Mouse (Mus musculus): ENCODE results near the gene Nptn. TPM values are rescaled to one million over a fixed set of nuclear protein-coding genes. Genes with fewer than 3 reads are reported as not detected.

Nptn gene
- polyA plus RNA-seq, 1 experiment, result 208 TPM

DNA sequence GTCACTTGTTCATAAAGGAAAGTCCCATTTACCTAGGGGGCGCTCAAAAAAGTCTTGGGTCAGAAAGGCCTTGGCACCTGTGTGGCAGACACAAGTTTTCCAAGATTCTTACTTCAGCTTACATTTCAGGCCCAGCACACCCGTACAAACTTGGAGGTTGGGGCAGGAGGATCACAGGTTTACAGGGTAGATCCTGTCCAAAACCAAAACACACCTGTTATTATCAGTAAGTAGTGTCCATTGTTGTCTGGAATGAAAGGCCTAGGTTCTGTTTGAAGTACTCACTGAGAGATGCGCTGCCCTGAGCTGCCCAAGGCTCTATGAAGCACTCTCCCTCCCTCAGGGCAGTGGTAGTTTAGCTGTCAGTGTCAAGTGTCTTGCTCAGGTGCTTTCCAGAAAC lies 77.3 kb downstream of the Nptn start:
- peaks cover 6% of the 10 kb centered on the region for H3K36me3 ChIP-seq (ENCODE audit: control insufficient read depth, insufficient read depth, low read length)
- DNase-seq (ENCODE audit: low read depth in 1 of 2, low spot score in 2 of 2), result no peak
- H3K27ac ChIP-seq (ENCODE audit: insufficient read depth, low read length), result no peak overlapping the region
- WGBS, result 94% methylated on average over 3 of the region's 3 CpGs
- no peak overlapping the region for H3K4me3 ChIP-seq (ENCODE audit: extremely low read depth, insufficient read depth, insufficient read length)
- peaks cover 5% of the 10 kb centered on the region for H3K4me1 ChIP-seq (ENCODE audit: control insufficient read depth, insufficient read depth, insufficient read length)
- TF ChIP-seq CTCF (IDR thresholded peaks at IDR 0.05; ENCODE audit: extremely low read depth, insufficient read depth, insufficient read length, insufficient replicate concordance), result no peak
- TF ChIP-seq POLR2A (IDR thresholded peaks at IDR 0.05; ENCODE audit: low read depth, low read length), result no peak
- no peaks in the 10 kb centered on the region for H3K27me3 ChIP-seq (ENCODE audit: control insufficient read depth, insufficient read depth, low read length)

DNA sequence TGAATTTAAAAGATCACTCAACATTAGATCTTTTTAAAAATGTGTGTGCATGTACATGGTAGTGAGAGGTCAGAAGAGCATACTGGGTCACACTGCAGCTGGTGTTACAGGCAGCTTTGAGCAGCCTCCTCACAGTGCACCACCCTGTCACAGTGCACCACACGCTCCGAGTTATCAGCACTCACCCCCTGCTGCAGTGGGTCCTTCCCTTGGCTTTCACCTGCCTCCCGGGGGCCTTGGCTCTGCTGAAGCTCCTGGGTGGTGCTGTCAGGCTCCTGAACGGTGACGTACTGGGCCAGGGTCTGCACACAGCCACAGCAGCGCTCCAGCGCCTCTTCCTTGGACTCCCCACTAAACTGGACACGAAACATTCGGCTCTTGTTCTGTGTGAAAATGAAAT lies 77.9 kb downstream of the Nptn start:
- WGBS, result 89% methylated on average over 9 of the region's 9 CpGs
- TF ChIP-seq CTCF (IDR thresholded peaks at IDR 0.05; ENCODE audit: extremely low read depth, insufficient read depth, insufficient read length, insufficient replicate concordance), result no peak
- TF ChIP-seq POLR2A (IDR thresholded peaks at IDR 0.05; ENCODE audit: low read depth, low read length), result no peak
- Histone ChIP-seq H3K4me3 (ENCODE audit: extremely low read depth, insufficient read depth, insufficient read length) (no peak overlapping the region), H3K4me1 (ENCODE audit: control insufficient read depth, insufficient read depth, insufficient read length) (peaks cover 5% of the 10 kb centered on the region), H3K27ac (ENCODE audit: insufficient read depth, low read length) (no peak overlapping the region), H3K27me3 (ENCODE audit: control insufficient read depth, insufficient read depth, low read length) (no peaks in the 10 kb centered on the region), H3K36me3 (ENCODE audit: control insufficient read depth, insufficient read depth, low read length) (peaks cover 6% of the 10 kb centered on the region)
- no peak for DNase-seq (ENCODE audit: low read depth in 1 of 2, low spot score in 2 of 2)

DNA sequence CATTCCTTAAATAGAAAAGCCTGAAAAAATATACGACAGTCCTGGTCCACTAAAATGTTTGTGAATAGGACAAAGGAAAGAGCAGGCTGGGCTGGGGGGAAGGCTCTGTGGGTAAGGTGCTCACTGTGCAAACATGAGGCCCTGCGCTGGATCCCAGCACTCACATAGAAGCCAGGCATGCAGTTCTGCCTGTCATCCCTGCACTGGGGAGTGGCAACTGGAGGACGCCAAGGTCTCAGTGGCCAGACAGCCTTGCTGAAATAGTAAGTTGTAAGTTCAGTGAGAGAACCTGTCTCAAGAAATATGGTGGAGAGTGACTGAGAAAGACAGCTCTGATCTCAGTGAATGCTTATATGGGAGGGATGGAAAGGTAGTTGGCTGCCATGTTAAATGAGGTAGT lies 78.6 kb downstream of the Nptn start:
- TF ChIP-seq POLR2A (IDR thresholded peaks at IDR 0.05; ENCODE audit: low read depth, low read length), result no peak
- no peak for TF ChIP-seq CTCF (IDR thresholded peaks at IDR 0.05; ENCODE audit: extremely low read depth, insufficient read depth, insufficient read length, insufficient replicate concordance)
- no peak overlapping the region for H3K27ac ChIP-seq (ENCODE audit: insufficient read depth, low read length)
- no peaks in the 10 kb centered on the region for H3K27me3 ChIP-seq (ENCODE audit: control insufficient read depth, insufficient read depth, low read length)
- H3K4me1 ChIP-seq (ENCODE audit: control insufficient read depth, insufficient read depth, insufficient read length), result peaks cover 5% of the 10 kb centered on the region
- DNase-seq (ENCODE audit: low read depth in 1 of 2, low spot score in 2 of 2), result no peak
- WGBS, result 96% methylated on average over 3 of the region's 3 CpGs
- H3K4me3 ChIP-seq (ENCODE audit: extremely low read depth, insufficient read depth, insufficient read length), result no peak overlapping the region
- H3K36me3 ChIP-seq (ENCODE audit: control insufficient read depth, insufficient read depth, low read length), result peaks cover 8% of the 10 kb centered on the region

DNA sequence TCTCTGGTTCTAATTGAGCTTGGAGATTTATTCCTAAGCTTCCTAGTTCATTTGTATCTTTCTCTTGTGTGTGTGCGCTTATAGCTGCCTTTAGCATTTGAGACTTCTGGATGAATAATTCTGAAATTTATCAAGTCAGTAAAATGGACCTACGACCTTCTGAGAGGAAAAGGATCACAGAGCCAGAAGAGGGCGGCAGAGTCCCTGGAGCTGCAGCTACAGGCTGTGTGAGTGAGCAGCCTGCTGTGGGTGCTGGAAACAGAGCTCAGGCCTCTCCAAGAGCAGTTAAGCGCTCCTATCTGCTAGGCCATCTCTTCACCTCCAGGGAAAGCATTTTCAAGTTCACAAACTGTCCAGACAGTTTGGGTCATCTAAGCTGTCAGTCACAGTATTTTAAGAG lies 80.0 kb downstream of the Nptn start:
- Histone ChIP-seq H3K36me3 (ENCODE audit: control insufficient read depth, insufficient read depth, low read length) (peaks cover 8% of the 10 kb centered on the region), H3K27me3 (ENCODE audit: control insufficient read depth, insufficient read depth, low read length) (no peaks in the 10 kb centered on the region), H3K27ac (ENCODE audit: insufficient read depth, low read length) (no peak overlapping the region), H3K4me3 (ENCODE audit: extremely low read depth, insufficient read depth, insufficient read length) (no peak overlapping the region), H3K4me1 (ENCODE audit: control insufficient read depth, insufficient read depth, insufficient read length) (peaks cover 5% of the 10 kb centered on the region; the same call in 1 of the 2 replicates)
- 94% methylated on average over 4 of the region's 4 CpGs for WGBS
- no peak for DNase-seq (ENCODE audit: low read depth in 1 of 2, low spot score in 2 of 2)
- no peak for TF ChIP-seq CTCF (IDR thresholded peaks at IDR 0.05; ENCODE audit: extremely low read depth, insufficient read depth, insufficient read length, insufficient replicate concordance)
- no peak for TF ChIP-seq POLR2A (IDR thresholded peaks at IDR 0.05; ENCODE audit: low read depth, low read length)

DNA sequence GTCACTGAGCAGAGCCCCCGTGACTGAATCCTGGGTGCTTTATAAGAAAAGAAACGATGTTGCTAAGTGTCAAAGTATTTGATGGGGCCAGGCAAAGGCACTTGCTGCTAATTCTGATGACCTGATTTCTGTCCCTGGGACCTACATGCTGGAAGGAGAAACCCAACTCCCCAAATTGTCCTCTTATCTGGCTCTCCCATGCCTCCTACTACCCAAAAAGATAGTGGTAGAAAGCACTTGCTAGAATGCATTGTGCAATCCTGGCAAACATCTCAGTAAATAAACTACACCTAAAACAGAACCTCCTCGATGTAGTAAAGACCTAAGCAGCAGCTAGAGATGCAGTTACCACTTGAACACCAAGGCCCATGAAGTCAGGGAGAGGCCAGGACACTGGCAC lies 80.8 kb downstream of the Nptn start:
- Histone ChIP-seq H3K4me3 (ENCODE audit: extremely low read depth, insufficient read depth, insufficient read length) (no peak overlapping the region), H3K4me1 (ENCODE audit: control insufficient read depth, insufficient read depth, insufficient read length) (peaks cover 3% of the 10 kb centered on the region; the same call in 1 of the 2 replicates), H3K27me3 (ENCODE audit: control insufficient read depth, insufficient read depth, low read length) (no peaks in the 10 kb centered on the region), H3K36me3 (ENCODE audit: control insufficient read depth, insufficient read depth, low read length) (peaks cover 7% of the 10 kb centered on the region), H3K27ac (ENCODE audit: insufficient read depth, low read length) (no peak overlapping the region)
- no peak for TF ChIP-seq POLR2A (IDR thresholded peaks at IDR 0.05; ENCODE audit: low read depth, low read length)
- DNase-seq (ENCODE audit: low read depth in 1 of 2, low spot score in 2 of 2), result no peak
- WGBS, result 93% methylated on average over 3 of the region's 3 CpGs

DNA sequence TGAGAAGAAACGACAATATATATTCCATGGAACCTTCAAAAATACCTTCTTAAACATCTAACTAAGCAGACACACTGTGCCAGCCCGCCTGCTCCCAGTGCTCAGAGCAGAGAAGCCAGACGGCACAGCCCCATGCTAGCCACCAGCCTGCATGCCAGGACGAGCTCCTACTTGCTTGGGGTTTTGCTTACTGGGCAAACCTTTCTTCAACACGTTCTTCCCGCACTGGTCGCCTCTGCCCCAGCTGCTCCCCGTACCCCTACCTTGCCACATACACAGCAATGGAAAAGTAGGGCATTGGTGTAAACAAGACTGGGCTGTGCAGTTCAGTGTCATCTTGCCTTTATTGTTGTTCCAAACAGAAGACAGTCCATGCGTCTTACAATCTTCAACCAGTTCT lies 83.5 kb downstream of the Nptn start:
- H3K4me3 ChIP-seq (ENCODE audit: extremely low read depth, insufficient read depth, insufficient read length), result no peak overlapping the region
- no peak overlapping the region for H3K27ac ChIP-seq (ENCODE audit: insufficient read depth, low read length)
- no peaks in the 10 kb centered on the region for H3K27me3 ChIP-seq (ENCODE audit: control insufficient read depth, insufficient read depth, low read length)
- no peak for DNase-seq (ENCODE audit: low read depth in 1 of 2, low spot score in 2 of 2)
- H3K36me3 ChIP-seq (ENCODE audit: control insufficient read depth, insufficient read depth, low read length), result peaks cover 7% of the 10 kb centered on the region
- TF ChIP-seq POLR2A (IDR thresholded peaks at IDR 0.05; ENCODE audit: low read depth, low read length), result no peak
- TF ChIP-seq CTCF (IDR thresholded peaks at IDR 0.05; ENCODE audit: extremely low read depth, insufficient read depth, insufficient read length, insufficient replicate concordance), result no peak
- WGBS, result 93% methylated on average over 9 of the region's 9 CpGs
- no peaks in the 10 kb centered on the region for H3K4me1 ChIP-seq (ENCODE audit: control insufficient read depth, insufficient read depth, insufficient read length)

DNA sequence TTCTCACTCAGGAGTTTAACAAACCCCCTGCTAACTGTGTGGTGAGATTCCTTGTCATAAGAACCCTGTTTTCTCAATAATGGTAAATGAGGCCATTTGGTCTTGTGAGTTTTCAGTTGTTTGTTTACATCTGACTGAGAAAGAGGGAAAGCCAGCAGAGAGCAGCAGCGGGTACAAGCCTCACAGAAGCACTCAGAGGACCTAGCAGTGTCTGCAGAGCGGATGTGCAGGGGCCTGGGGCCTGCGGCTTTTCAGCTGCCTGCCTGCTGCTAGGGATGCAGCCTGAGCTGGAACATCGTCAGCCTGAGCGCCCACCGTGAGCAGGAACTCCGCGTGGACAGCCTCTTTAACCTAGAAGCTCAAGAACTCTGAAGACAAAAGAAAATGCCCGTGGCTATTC lies 84.2 kb downstream of the Nptn start:
- WGBS, result 93% methylated on average over 9 of the region's 9 CpGs
- no peak overlapping the region for H3K27ac ChIP-seq (ENCODE audit: insufficient read depth, low read length)
- peaks cover 7% of the 10 kb centered on the region for H3K36me3 ChIP-seq (ENCODE audit: control insufficient read depth, insufficient read depth, low read length)
- no peak overlapping the region for H3K4me3 ChIP-seq (ENCODE audit: extremely low read depth, insufficient read depth, insufficient read length)
- TF ChIP-seq POLR2A (IDR thresholded peaks at IDR 0.05; ENCODE audit: low read depth, low read length) (no peak), CTCF (IDR thresholded peaks at IDR 0.05; ENCODE audit: extremely low read depth, insufficient read depth, insufficient read length, insufficient replicate concordance) (no peak)
- H3K4me1 ChIP-seq (ENCODE audit: control insufficient read depth, insufficient read depth, insufficient read length), result no peaks in the 10 kb centered on the region
- no peaks in the 10 kb centered on the region for H3K27me3 ChIP-seq (ENCODE audit: control insufficient read depth, insufficient read depth, low read length)
- DNase-seq (ENCODE audit: low read depth in 1 of 2, low spot score in 2 of 2), result no peak

All from spleen, adult 2 months (tissue).